25 mouse cellular contexts compared by ENCODE assay signal in genomic region chr9:119394808-119395207, GRCm38 (mm10). TPM values are rescaled to one million over a fixed set of nuclear protein-coding genes. Genes with fewer than 3 reads are reported as not detected.
"Had no signal": no experiment of that assay in that cellular context is flagged by ENCODE, and none has a peak within 500 bp of the region (broad histone marks: within the 10 kb centered on the region; RNA-seq: fewer than 3 reads in every experiment).

No protein-coding gene starts in this region.

- H3K36me3 ChIP-seq: liver, embryonic 13.5 days; midbrain, embryonic 12.5 days; midbrain, embryonic 15.5 days; neural tube, embryonic 12.5 days; neural tube, embryonic 15.5 days; stomach, embryonic 15.5 days had no signal

- H3K27ac ChIP-seq: kidney, postnatal 0 days; limb, embryonic 12.5 days; limb, embryonic 15.5 days; liver, embryonic 13.5 days; midbrain, embryonic 12.5 days; midbrain, embryonic 15.5 days; neural tube, embryonic 12.5 days; neural tube, embryonic 15.5 days; stomach, embryonic 15.5 days had no signal

- H3K9ac ChIP-seq: limb, embryonic 12.5 days; limb, embryonic 15.5 days; liver, embryonic 13.5 days; lung, embryonic 14.5 days; midbrain, embryonic 12.5 days; midbrain, embryonic 15.5 days; neural tube, embryonic 12.5 days; neural tube, embryonic 15.5 days; stomach, embryonic 15.5 days had no signal

- H3K9me3 ChIP-seq: limb, embryonic 12.5 days; limb, embryonic 15.5 days; liver, embryonic 13.5 days; midbrain, embryonic 12.5 days; midbrain, embryonic 15.5 days; neural tube, embryonic 12.5 days; neural tube, embryonic 15.5 days; stomach, embryonic 15.5 days had no signal

- ATAC-seq: intestine, postnatal 0 days; lung, postnatal 0 days; midbrain, embryonic 15.5 days had no signal

- DNase-seq: kidney, postnatal 25 days; layer of hippocampus, postnatal 36 days; left cerebral cortex, postnatal 4 days; liver, embryonic 13.5 days; lung, embryonic 14.5 days; lung, postnatal 36 days; right cerebral cortex, adult 18-20 months; right cerebral cortex, postnatal 14 days; spleen, adult 18-20 months; thymus, postnatal 36 days had no signal

- H3K4me3 ChIP-seq: limb, embryonic 12.5 days; limb, embryonic 15.5 days; liver, embryonic 13.5 days; midbrain, embryonic 12.5 days; midbrain, embryonic 15.5 days; neural tube, embryonic 12.5 days; neural tube, embryonic 15.5 days; stomach, embryonic 15.5 days had no signal

- H3K27me3 ChIP-seq: limb, embryonic 12.5 days; limb, embryonic 15.5 days; liver, embryonic 13.5 days; midbrain, embryonic 12.5 days; midbrain, embryonic 15.5 days; neural tube, embryonic 12.5 days; neural tube, embryonic 15.5 days; stomach, embryonic 15.5 days had no signal

- H3K4me2 ChIP-seq: limb, embryonic 12.5 days; limb, embryonic 15.5 days; liver, embryonic 13.5 days; lung, embryonic 14.5 days; midbrain, embryonic 12.5 days; midbrain, embryonic 15.5 days; neural tube, embryonic 12.5 days; neural tube, embryonic 15.5 days; stomach, embryonic 15.5 days had no signal

- H3K4me1 ChIP-seq: limb, embryonic 15.5 days; liver, embryonic 13.5 days; midbrain, embryonic 12.5 days; midbrain, embryonic 15.5 days; neural tube, embryonic 12.5 days; neural tube, embryonic 15.5 days; stomach, embryonic 15.5 days had no signal

RNA-seq across cellular contexts. Expression of gene Slc22a14, which starts 29.5 kb away (rescaled TPM):
- total RNA-seq: layer of hippocampus, postnatal 10 days; layer of hippocampus, postnatal 36 days; left cerebral cortex, adult 8-10 months; left cerebral cortex, postnatal 14 days; left cerebral cortex, postnatal 4 days had no signal
- polyA plus RNA-seq: intestine, postnatal 0 days; kidney, embryonic 14.5 days; limb, embryonic 12.5 days; limb, embryonic 15.5 days; liver, embryonic 13.5 days; liver, embryonic 16.5 days; lung, embryonic 14.5 days; lung, postnatal 0 days; midbrain, embryonic 12.5 days; midbrain, embryonic 15.5 days; neural tube, embryonic 12.5 days; neural tube, embryonic 15.5 days had no signal
